Mouse (Mus musculus) limb, embryonic 12.5 days (tissue): ENCODE measurements around the gene Tmem175. TPM values are rescaled to one million over a fixed set of nuclear protein-coding genes. Genes with fewer than 3 reads are reported as not detected.

Source experiments
- ATAC-seq: fragments of 200-750 bp; cut with Nextera tagmentation; 2 replicates; pipeline ENCODE4 v1.8.0; 2017; ENCODE audit warnings: low read depth, moderate TSS enrichment; ENCODE audit not compliant: insufficient number of reproducible peaks, insufficient read depth, low FRiP score, low TSS enrichment
- H3K27ac ChIP-seq: fragments of 300-500 bp; sonication (generic); 2 replicates; pipeline ENCODE4 v1.5.1; 2016; ENCODE audit warnings: mild to moderate bottlenecking, moderate library complexity
- H3K27me3 ChIP-seq: fragments of 300-500 bp; sonication (generic); 2 replicates; pipeline ENCODE4 v1.6.1; 2016; ENCODE audit warnings: mild to moderate bottlenecking, moderate library complexity
- H3K36me3 ChIP-seq: fragments of 300-500 bp; sonication (generic); 2 replicates; pipeline ENCODE4 v1.6.1; 2016; ENCODE audit warnings: mild to moderate bottlenecking, moderate library complexity
- H3K4me1 ChIP-seq: fragments of 300-500 bp; sonication (generic); replicated peaks from 2 replicates; pipeline ENCODE4 v1.6.1; 2016
- H3K4me2 ChIP-seq: fragments of 300-500 bp; sonication (generic); 2 replicates; pipeline ENCODE4 v1.6.1; 2016; ENCODE audit warnings: mild to moderate bottlenecking, moderate library complexity
- H3K4me3 ChIP-seq: fragments of 300-500 bp; sonication (generic); replicated peaks from 2 replicates; pipeline ENCODE4 v1.5.1; 2016; ENCODE audit warnings: mild to moderate bottlenecking
- H3K9ac ChIP-seq: fragments of 300-500 bp; sonication (generic); replicated peaks from 2 replicates; pipeline ENCODE4 v1.6.1; 2016; ENCODE audit warnings: mild to moderate bottlenecking, moderate library complexity
- H3K9me3 ChIP-seq: fragments of 300-500 bp; sonication (generic); 2 replicates; pipeline ENCODE4 v1.6.1; 2016; ENCODE audit warnings: mild to moderate bottlenecking, moderate library complexity
- WGBS: fragments of 180-500 bp; shearing (Covaris S2); methylation state at CpG from one replicate; pipeline ENCODE4 v1.1.7; 2016; 5-methylcytosine and 5-hydroxymethylcytosine counted together
- polyA plus RNA-seq: library from polyadenylated mRNA; unstranded; fragments of >200 nt; fragmentation: Nextera tagmentation; extraction: Ambion mirVana; gene quantifications from 2 replicates; pipeline ENCODE4 v1.2.1, GENCODE M21; 2016

Tmem175 gene
- polyA plus RNA-seq, 1 experiment from 2014 or later: 17.8 TPM

DNA sequence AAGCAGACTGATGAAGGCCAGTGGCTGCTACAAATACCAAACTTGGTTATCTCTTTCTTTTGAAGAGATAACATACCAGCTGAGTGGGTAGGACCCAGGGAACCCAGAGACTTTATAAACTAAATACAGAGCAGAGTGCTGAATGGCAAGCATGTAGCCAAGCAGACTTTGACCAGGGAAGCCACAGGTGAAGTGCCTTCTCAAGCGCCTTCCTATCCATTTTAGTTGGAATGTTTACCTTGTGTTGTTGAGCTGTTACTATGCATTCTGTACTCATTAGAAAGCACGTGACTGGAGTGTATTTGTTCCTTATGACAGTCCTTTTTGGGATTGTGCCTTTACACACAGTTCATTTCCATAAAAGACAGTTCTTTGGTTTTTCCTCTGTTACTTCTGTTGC is 14.1 kb downstream of the Tmem175 start:
- no peak overlapping the region for H3K27ac ChIP-seq
- ATAC-seq: no peak
- H3K36me3 ChIP-seq: peaks cover 58% of the 10 kb centered on the region
- no peak overlapping the region for H3K4me3 ChIP-seq
- 84% methylated on average over 2 of the region's 2 CpGs for WGBS
- no peak overlapping the region for H3K4me2 ChIP-seq
- no peaks in the 10 kb centered on the region for H3K4me1 ChIP-seq
- H3K9ac ChIP-seq: no peak overlapping the region
- no peaks in the 10 kb centered on the region for H3K9me3 ChIP-seq
- no peaks in the 10 kb centered on the region for H3K27me3 ChIP-seq

- Histone ChIP-seq H3K4me1 (no peaks in the 10 kb centered on the region), H3K27me3 (no peaks in the 10 kb centered on the region), H3K36me3 (peaks cover 76% of the 10 kb centered on the region), H3K9me3 (no peaks in the 10 kb centered on the region), H3K4me3 (no peak overlapping the region), H3K9ac (no peak overlapping the region), H3K4me2 (no peak overlapping the region), H3K27ac (no peak overlapping the region)
- ATAC-seq: no peak
- 92% methylated on average over 9 of the region's 9 CpGs for WGBS
These were observed 16.2 kb downstream of the Tmem175 start for GRCm38 (mm10) chr5:108645651-108646342.

- Histone ChIP-seq H3K27ac (no peak overlapping the region), H3K36me3 (peaks cover 76% of the 10 kb centered on the region), H3K9me3 (no peaks in the 10 kb centered on the region), H3K4me1 (no peaks in the 10 kb centered on the region), H3K27me3 (no peaks in the 10 kb centered on the region), H3K4me2 (no peak overlapping the region), H3K4me3 (no peak overlapping the region), H3K9ac (0 out of 2 replicates have a peak overlapping the region, but pooled peaks have one; percentile 0)
- no peak for ATAC-seq
- WGBS: 92% methylated on average over 3 of the region's 3 CpGs
These were observed 16.7 kb downstream of the Tmem175 start for GRCm38 (mm10) chr5:108646343-108646660.

GRCm38 (mm10) chr5:108647311-108647710 is 17.7 kb downstream of the Tmem175 start:
- no peaks in the 10 kb centered on the region for H3K9me3 ChIP-seq
- no peaks in the 10 kb centered on the region for H3K4me1 ChIP-seq
- H3K9ac ChIP-seq: no peak overlapping the region
- WGBS: 88% methylated on average over 2 of the region's 2 CpGs
- no peak overlapping the region for H3K4me3 ChIP-seq
- no peak overlapping the region for H3K27ac ChIP-seq
- no peaks in the 10 kb centered on the region for H3K27me3 ChIP-seq
- no peak overlapping the region for H3K4me2 ChIP-seq
- no peak for ATAC-seq
- H3K36me3 ChIP-seq: peaks cover 74% of the 10 kb centered on the region

- peaks cover 74% of the 10 kb centered on the region for H3K36me3 ChIP-seq
- H3K27me3 ChIP-seq: no peaks in the 10 kb centered on the region
- no peak overlapping the region for H3K4me2 ChIP-seq
- no peaks in the 10 kb centered on the region for H3K4me1 ChIP-seq
- H3K27ac ChIP-seq: no peak overlapping the region
- H3K9me3 ChIP-seq: no peaks in the 10 kb centered on the region
- H3K4me3 ChIP-seq: no peak overlapping the region
- ATAC-seq: no peak
- 90% methylated on average over 2 of the region's 2 CpGs for WGBS
- no peak overlapping the region for H3K9ac ChIP-seq
These were observed 18.4 kb downstream of the Tmem175 start for GRCm38 (mm10) chr5:108647820-108648465.

DNA sequence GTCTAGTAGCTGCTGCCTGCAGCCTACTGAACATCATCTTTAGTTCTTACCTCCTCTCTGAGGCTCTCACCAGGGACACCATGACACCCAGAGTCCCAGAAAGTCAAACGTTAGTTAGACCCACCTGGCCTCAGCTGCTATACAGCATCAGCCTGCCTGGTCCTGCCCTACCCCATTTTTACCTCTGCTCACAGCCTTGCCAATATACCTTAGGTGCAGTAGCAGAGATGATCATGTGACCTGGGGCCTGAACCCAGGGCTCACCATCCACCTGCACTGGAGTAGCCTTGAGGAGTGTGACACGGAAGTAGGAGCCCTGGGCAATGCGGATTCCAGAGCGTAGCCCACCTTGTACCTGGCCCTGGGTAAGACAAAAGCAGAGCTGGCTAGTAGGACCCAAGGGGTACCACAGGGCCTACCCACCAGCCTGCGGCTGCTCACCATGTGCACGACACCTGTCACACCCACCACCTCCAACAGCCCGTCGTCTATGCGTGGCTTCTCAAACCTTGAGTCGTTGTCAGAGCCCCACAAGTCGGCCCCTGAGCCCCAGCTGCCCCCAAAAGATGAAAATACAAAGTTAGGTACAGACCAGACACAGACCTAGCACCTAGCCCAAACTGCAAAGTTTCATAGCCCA is 19.5 kb downstream of the Tmem175 start:
- WGBS: 91% methylated on average over 11 of the region's 11 CpGs
- H3K36me3 ChIP-seq: peaks cover 79% of the 10 kb centered on the region

DNA sequence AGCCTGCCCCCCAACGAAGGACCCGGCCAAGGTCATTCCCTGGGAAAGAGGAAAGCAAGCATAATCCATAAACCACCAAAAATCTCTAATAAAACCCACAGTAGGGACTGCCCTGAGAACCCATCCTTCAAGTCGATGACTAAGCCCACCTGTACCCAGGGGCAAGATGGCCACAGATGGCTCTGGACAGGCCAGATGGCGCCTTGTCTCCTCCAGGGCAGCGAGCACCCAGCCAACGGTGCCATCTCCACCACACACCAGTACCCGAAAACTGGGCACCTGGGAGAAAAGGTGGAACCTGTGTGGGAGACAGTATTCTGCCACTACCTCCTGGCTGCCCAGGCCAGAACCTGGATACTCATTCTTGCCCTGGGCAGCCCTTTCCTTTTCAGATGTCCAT is 20.8 kb downstream of the Tmem175 start:
- no peak for ATAC-seq
- 0 out of 2 replicates have a peak overlapping the region, but pooled peaks have one; percentile 12 for H3K9ac ChIP-seq
- H3K4me3 ChIP-seq: no peak overlapping the region
- H3K27me3 ChIP-seq: no peaks in the 10 kb centered on the region
- H3K36me3 ChIP-seq: peaks cover 81% of the 10 kb centered on the region
- H3K4me2 ChIP-seq: no peak overlapping the region
- no peaks in the 10 kb centered on the region for H3K9me3 ChIP-seq
- 84% methylated on average over 7 of the region's 7 CpGs for WGBS
- H3K4me1 ChIP-seq: no peaks in the 10 kb centered on the region
- H3K27ac ChIP-seq: no peak overlapping the region

More for the DNA sequence above, 19.5 kb downstream of the Tmem175 start:
- Histone ChIP-seq H3K9me3 (no peaks in the 10 kb centered on the region), H3K9ac (no peak overlapping the region), H3K27me3 (no peaks in the 10 kb centered on the region), H3K4me2 (no peak overlapping the region), H3K27ac (no peak overlapping the region), H3K4me3 (no peak overlapping the region), H3K4me1 (no peaks in the 10 kb centered on the region)
- no peak for ATAC-seq

DNA sequence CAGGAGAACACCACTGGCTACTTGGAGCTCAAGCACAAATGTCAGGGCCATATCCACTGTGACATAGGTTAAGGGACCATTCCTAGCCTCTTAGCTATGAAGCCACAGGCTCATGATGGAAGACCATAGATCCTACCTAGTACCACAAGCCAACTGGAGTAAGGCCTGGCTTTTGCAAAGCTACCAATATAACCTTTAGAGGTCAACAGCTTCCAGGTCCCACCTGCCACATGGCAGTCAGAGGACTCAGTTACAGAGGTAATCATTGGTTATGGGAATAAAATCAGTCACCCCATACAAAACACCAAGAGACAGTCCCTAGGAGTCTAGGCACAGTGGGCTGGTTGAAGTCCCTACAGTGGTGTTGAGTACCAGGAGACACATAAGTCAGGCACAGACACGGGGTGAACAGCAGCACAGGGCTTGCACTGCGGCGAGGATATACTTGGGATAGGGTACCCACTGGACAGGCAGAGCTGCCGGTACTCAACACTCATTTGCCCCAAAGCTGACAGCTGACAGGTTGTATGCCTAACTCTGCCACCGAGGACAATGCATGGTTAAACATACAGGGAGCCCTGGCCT is 21.7 kb downstream of the Tmem175 start:
- Histone ChIP-seq H3K9ac (no peak overlapping the region), H3K27me3 (no peaks in the 10 kb centered on the region), H3K9me3 (no peaks in the 10 kb centered on the region), H3K27ac (no peak overlapping the region), H3K36me3 (peaks cover 81% of the 10 kb centered on the region), H3K4me2 (no peak overlapping the region), H3K4me1 (no peaks in the 10 kb centered on the region), H3K4me3 (no peak overlapping the region)
- ATAC-seq: no peak
- 85% methylated on average over 5 of the region's 5 CpGs for WGBS

DNA sequence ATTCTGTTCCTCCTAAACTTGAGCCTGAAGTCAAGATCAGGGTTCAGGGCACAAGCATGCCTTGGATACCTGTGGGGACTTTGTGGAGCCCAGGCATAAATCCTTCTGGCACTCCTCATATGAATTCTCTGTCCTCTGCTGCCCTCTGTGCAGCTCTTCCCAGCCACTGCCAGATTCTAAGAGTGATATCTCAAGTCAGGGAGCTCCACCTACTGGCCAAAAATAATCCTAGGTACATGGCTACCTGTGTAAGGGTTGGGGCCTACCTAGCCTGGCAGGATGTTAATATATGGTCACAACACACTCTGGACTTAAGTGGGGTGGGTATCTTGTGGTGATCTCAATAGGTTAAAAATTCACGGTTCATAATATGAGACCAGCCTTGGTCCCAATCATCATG is 22.3 kb downstream of the Tmem175 start:
- Histone ChIP-seq H3K4me1 (no peaks in the 10 kb centered on the region), H3K9ac (no peak overlapping the region), H3K4me2 (no peak overlapping the region), H3K27ac (no peak overlapping the region), H3K36me3 (peaks cover 81% of the 10 kb centered on the region), H3K27me3 (no peaks in the 10 kb centered on the region), H3K9me3 (no peaks in the 10 kb centered on the region), H3K4me3 (no peak overlapping the region)
- peak; percentile 32; the same call in 1 of the 2 replicates for ATAC-seq
- 58% methylated on average over 1 of the region's 1 CpGs for WGBS

- WGBS: 89% methylated on average over 6 of the region's 6 CpGs
- H3K36me3 ChIP-seq: peaks cover 80% of the 10 kb centered on the region
These were observed 23.8 kb downstream of the Tmem175 start for GRCm38 (mm10) chr5:108653341-108653740.

DNA sequence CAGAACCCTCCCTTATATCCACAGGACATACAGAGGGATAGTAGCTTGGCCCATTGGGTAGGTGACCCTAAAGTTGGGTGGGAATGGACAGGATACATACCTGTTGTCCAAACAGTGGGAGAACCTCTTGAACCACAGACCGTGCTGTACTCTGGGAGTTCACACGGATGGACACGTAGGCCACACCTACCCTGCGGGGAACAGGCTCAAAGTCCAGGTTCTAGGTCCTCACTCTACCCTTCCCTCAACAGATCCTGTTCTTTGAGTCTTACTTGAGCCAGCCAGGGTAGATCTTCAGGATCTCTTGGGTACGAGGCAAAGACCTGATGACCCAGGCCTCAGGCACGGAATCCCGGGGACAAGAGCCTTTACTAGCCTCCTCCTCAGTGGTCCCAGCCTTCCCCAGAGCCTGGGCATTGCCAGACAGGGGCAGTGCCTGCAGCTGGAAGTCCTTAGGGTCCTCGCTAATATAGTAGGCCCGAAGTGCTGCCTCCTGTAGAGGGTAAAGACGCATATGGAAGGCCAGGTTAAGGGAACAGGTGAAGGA is 24.9 kb downstream of the Tmem175 start:
- Histone ChIP-seq H3K9ac (no peak overlapping the region), H3K4me2 (no peak overlapping the region), H3K4me1 (peaks cover 9% of the 10 kb centered on the region), H3K27me3 (no peaks in the 10 kb centered on the region), H3K36me3 (peaks cover 68% of the 10 kb centered on the region), H3K9me3 (no peaks in the 10 kb centered on the region), H3K27ac (no peak overlapping the region), H3K4me3 (no peak overlapping the region)
- WGBS: 93% methylated on average over 10 of the region's 10 CpGs
- ATAC-seq: no peak

More at GRCm38 (mm10) chr5:108653341-108653740, 23.8 kb downstream of the Tmem175 start:
- H3K27me3 ChIP-seq: no peaks in the 10 kb centered on the region
- H3K4me2 ChIP-seq: no peak overlapping the region
- ATAC-seq: no peak
- no peak overlapping the region for H3K27ac ChIP-seq
- no peaks in the 10 kb centered on the region for H3K9me3 ChIP-seq
- no peaks in the 10 kb centered on the region for H3K4me1 ChIP-seq
- no peak overlapping the region for H3K4me3 ChIP-seq
- no peak overlapping the region for H3K9ac ChIP-seq
